Mouse (Mus musculus) adrenal gland, postnatal 36 days (tissue): Measurements from ENCODE around the gene Matn1. TPM values are rescaled to one million over a fixed set of nuclear protein-coding genes. Genes with fewer than 3 reads are reported as not detected.

Experiments used
- DNase-seq, 2 experiments: peaks; one replicate each; pipeline ENCODE4 v3.0.0; 2021; ENCODE audit warnings: mixed read lengths in 1 of 2
- long read RNA-seq, 2 experiments: library from polyadenylated mRNA; stranded (forward); transcript quantifications; one replicate each; pipeline ENCODE4 v2.0.0; 2021; ENCODE audit warnings: borderline sequencing depth in 2 of 2
- total RNA-seq, 2 experiments: library from RNA; stranded (reverse); gene quantifications; 2 replicates each; pipeline ENCODE4 v1.2.3; 2021

Gene Matn1
- not detected for total RNA-seq
- long read RNA-seq, experiment 1, result 0 reads
- long read RNA-seq, experiment 2, result 0 reads

DNA sequence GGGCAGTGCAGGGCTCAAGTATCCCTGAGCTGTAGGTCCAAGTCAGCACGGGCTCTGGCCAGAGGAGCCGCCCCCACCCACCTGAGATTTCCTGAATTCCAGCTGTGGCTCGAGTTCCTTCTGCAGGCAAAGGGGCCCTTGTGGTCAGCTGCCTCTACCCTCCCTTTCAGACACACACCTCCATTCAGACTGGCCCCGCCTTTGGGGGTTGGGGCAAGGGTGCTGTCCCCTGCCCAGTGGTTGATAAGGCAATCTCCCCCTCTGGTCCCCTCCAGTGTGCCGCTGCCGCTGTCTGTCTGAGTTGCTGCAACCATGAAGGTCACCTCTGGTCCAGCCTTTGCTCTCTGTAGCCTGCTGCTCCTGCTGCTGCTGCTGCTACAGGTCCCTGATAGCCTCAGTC, at the start of gene Matn1:
Gene Matn1 (plus strand): TSS at position 274 of the 400 bp plus-strand sequence.
- DNase-seq, result no peak

DNA sequence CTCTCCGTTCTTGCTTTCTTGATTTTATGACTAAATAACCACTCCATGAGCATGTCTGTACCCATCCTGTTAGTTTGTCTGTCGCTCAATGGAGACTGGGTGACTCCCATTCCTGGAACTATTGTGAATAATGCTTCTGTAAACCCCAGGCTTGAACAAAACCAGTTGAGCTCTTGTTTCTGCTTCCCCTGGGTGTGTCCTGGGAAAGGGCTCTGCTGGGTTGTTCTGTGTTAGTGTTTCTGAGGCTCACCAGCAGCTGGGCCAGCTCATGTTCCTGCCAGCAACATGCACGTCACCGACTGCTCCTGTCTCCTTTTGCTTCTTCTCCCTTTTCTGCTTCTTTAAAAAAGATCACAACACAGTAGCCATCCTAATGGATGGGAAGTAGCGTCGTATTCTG, 48.5 kb upstream of the Matn1 start:
- DNase-seq, result no peak

DNA sequence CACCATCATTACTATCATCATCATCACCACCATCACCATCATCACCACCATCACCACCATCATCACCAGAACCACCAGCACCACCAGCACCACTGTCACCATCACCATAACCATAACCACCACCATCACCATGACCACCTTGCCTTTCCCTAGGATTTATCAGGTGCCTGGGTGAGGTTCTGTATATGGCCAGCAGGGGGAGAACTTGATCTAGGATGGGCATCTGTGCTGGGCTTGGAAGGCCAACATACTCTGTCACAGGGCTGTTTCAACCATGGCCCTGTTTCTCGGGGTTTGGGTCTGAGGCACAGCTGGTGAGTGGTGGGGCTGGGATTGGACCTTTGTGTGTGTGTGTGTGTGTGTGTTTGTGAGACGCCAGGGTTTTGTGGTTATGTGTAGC, 47.8 kb upstream of the Matn1 start:
- DNase-seq, result peak in 1 of 2 experiments; percentile 48

DNA sequence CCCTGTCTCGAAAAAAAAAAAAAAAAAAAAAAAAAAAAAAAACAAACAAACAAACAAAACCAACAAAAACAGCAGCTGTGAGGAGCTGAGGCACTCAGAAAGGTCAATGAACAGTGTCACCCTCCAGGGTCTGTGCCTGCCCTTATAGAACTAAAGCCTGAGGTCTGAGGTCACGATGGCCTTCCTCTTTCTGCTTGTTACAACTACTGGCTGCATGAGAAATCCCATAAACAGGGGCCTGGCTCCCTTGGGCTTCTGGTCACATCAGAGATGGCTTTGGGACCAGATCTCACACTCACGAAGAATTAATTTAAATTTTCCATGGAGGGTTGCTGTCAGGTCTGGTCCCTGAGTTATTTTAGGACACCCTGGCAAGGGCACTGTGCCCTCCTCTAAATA, 44.8 kb upstream of the Matn1 start:
- no peak for DNase-seq

DNA sequence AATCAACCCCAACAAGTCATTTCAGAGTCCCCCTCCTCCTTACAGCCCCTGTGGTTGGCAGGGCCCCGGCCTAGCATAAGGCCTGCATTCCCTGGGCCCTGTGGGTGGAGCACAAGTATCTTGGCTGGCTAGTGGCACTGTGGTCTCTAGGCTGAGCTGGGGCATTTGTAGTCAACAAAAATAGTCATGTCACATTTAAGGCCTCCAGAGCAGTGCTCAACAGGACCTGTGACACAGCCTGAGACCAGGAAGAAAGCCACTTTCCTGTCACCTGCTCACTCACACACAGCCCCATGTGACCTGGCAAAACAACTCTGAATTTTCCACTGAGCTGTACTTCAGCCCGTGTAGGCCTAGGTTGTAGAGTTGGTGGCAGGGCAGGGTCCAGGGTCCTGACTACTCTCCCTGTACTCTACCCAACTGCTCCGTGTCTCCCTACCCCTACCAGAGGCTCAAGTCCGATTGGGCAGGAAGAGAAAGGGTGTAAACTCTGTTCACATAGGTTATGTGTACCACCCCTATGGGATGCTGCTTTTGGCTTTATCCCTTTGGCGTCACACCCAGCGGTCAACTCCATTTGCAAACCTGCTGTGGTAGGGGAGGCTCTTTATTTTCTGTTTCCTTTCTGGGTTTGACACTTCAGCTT, 44.3 kb upstream of the Matn1 start:
- DNase-seq, result no peak

DNA sequence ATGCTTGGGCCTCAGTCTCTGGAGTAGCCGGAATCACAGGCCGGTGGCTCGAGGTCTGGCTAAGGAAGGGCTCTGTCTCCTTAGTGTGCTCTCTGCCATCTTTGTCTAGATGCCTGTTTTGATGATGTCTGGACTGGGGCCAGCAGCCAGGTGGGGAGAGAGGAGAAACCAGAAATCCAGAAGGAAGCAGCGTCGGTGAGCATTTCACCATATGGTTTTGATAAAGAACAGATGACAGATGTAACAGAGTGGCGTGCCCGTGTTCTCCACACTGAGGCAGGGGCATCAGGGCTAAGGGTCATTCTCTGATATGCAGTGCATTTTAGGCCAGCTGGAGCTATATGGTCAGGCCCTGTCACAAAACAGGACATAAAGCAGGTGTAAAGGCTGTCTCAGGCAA, 43.4 kb upstream of the Matn1 start:
- no peak for DNase-seq

DNA sequence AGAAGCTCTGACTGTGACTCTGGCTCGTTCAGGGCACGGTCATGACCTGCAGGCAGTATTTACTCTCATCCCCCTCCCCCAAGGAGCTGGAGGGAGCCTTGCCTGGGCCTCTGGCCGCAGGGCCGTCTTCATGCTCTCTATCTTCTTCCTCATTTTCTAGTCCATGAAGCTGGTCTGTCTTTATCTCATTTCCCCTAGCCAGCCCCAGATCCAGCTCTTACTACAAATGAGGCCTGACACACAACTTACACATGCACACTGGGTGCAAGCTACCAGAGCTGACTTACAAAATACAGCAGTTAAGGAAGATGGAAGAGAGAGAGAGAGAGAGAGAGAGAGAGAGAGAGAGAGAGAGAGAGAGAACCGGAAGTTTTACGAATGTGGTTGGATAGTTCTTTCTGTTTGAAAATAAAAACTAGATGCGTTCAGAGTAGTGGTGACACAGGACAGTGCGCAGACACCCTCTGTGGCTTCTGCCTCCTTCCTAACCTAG, 41.9 kb upstream of the Matn1 start:
- DNase-seq, result no peak

DNA sequence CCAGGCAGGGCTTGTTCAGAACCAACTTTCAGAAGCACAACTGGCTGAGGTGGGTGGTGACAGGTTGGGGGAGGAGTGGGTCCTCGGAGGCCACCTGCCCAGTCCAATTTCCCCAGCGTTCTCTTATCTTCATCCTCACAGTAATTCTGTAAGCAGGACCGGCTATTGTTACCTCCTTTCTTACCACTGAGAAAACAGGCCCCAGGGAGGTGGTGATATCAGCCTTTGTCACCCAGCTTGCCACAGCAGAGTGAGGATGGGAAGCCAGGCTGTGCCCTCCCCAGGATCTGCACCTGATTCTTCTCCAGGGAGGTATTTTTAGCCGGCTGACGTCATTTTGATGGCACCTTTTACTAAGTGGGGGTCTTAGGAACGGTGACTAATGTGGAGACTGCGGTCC, 39.2 kb upstream of the Matn1 start:
- no peak for DNase-seq

DNA sequence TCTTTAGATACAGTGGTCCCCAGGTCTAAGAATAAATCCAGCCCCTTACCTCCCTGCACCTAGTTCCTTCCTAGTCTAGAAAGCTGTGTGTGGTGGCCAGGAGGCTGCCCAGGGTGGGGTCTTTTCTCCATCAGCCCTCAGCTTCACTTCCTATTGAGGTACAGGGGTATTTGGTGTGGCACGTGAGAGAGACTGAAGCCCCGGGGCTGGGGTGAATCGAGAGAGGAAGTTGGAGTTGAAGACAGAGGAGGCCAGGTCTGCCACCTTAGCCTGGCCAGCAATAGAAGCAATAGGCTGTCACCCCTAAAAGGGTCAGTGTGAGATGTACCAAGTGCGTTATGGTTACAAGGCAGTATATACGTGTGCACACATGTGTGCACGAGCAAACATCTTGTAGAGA, 38.3 kb upstream of the Matn1 start:
- no peak for DNase-seq

DNA sequence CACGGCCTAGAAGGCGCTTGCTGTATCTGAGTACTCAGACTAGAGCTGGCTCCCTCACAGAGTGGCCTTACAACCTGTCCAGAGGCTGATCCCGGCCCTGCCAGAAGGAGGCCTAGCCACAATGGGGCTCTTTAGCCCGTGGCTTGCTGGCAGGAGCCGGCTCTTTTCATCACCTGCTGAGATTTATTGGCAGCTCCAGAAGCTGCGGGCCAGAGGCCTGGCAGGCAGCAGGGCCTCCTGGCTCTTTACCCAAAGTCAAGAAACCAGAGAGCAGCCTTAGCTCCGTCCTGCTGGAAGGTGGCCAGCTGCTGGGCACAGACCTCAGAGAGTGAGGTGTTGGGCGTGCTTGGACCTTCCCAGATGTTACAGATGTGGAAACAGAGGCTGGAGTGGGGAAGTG, 37.9 kb upstream of the Matn1 start:
- DNase-seq, result peak; percentile 53 to 72

DNA sequence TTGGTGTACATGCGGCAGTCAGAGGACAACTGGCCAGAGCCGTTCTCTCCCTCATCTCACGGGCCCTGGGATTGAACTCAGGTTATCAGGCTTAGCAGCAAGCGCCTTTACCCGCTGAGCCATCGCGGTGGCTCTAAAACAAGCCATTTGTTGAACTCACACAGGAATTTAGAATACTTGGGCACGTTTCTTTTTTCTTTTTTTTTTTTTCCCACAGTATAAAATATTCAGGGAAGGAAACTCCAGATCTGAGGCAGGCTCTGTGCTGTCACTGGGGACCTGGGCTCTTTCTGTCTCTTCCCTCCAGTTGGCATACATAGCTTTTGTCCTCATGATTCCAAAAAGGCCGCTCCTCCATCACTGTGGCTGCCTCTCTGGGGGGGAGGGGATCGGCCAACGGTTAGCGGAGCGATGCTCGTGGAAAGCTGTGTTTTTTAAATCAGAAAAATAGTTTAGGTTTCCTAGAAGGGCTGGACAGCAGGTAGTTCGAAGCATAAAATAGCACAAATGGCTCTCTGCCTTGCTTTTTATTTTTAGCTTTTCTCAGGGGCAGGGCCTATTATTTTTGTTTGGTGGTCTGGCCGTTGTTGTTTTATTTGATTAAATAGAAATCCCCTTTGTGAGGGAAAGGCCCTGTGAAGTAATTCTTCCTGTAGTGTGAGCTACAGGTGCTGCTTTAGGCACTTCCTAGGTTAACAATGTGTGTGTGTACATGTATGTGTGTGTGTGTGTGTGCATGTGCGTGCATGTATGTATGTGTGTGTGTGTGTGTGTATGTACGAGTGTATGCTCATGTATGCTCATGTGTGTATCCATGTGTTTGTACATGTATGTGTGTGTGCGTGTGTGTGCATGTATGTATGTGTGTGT, 36.8 kb upstream of the Matn1 start:
- DNase-seq, result no peak

DNA sequence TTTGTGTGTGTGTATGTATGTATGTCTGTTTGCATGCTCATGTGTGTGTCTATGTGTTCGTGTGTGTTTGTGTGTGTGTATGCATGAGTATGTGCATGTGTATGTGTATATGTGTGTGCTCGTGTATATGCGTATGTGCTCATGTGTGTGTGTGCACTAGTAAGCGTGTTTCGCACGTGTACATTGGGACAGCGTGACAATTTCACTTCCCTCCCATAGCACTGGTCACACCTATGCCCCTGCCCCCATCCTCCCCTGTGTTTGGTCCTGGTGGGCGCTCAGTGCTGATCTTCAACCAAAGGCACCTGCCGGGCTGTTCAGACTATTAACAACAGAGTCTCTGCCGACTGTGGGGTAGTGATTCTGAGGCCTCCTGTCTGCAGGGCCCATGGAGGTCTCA, 36.1 kb upstream of the Matn1 start:
- no peak for DNase-seq

DNA sequence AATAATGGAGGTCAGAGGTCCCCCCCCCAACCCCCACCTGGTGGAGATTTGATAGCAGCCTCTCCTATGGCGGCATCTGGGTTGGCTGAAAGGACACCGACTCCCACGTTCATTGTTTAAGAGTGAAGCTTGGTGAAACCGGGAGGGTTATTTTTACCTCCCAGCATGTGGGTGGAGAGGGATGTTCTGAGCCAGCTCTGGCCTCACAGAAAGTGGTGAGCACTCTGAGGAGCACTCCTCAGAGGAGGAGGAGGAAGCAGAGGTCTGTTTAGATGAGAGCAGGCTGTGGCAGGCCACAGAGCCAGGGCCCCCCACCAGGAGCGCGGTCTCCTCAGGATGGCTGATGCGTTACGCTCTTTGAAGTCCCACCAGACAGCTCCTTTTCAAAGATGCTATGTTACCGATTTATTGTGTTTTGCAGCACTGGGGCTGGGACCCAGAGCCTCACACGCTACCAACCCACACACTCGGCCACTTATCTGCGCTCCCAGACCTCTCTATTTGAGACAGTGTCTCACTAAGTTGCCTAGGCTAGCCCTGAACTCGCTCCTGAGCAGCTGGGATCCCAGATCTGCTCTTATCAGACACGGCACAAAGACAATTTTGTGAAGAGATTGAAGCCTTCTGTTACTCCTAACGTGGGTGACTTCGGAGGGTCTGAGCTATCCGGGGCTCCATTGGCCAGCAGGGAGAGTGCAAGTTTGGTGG, 34.9 kb upstream of the Matn1 start:
- no peak for DNase-seq

DNA sequence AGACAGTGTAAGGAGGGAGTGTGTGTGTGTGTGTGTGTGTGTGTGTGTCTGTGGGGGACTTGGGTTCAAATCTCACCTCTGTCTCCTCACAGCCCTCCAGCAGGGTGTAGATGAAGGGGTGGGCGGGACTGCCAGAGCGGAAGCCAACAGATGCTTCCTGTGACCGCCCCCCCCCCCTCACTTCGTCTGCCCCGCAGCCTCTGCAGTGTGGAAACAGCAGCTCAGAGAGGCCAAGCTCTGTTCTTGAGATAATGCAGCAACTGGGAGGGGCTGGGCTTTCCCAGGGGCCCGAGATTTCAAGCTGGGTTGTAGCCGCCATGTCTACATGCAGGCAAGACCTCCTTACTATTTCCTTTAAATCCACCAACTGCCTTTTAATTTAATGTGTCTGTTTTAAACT, 33.5 kb upstream of the Matn1 start:
- DNase-seq, result no peak

DNA sequence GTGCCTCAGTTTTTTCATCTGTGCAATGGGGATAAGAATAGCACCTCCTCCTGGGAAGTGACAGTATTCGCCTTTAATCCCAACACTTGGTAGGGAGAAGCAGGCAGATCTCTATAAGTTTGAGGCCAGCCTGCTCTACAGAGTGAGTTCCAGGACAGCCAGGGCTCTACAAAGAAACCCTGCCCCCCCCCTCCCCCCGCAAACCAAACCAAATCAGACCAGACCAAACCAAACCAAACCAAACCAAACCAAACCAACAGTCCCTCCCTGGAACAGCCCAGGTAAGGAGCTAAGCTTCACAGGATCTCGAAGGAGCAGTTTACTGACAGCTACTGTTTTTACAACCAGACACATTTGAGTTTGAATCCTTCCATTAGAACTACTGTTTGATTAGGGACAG, 31.6 kb upstream of the Matn1 start:
- no peak for DNase-seq

DNA sequence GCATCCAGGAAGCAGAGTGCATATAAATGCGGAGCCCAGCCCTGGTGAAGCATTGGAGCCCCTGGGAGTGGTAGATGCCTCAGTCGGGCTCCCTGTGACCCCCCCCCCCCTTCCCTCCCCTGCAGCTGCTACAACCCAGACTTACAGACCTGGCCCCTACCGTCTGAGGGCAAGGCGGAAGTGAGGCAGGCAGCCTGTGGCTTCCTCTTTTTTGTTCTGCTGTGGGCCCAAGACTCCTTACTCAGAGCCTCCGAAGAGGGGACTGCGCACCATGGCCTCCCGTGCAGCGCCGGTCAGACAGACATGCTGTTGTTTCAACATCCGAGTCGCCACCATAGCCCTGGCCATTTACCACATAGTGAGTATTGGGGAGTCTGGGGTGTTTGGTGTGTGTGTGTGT, 31.1 kb upstream of the Matn1 start, which contains the start of gene Laptm5:
Gene Laptm5 (plus strand): TSS at position 49 of the 400 bp plus-strand sequence.
- DNase-seq, result peak in 1 of 2 experiments; percentile 41

DNA sequence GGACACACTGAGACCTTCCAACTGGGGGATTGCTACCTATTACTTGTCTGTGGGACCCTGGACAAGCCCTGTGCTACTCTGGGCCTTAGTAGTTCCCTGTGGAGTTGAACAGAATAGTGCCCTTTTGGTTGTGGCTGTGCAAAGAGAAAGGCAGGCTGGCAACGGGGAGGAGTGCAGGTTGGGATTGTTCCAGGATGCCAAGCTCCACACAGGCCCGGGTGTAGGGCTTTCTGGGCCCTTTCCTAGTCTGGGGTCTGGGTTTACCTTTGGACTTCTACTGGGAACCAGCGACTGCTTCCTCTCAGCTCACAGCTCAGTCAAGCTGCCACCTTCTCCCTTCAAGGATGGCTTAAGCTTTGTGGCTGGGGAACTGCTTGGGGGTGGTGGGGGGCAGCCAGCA, 30.7 kb upstream of the Matn1 start:
- DNase-seq, result no peak

DNA sequence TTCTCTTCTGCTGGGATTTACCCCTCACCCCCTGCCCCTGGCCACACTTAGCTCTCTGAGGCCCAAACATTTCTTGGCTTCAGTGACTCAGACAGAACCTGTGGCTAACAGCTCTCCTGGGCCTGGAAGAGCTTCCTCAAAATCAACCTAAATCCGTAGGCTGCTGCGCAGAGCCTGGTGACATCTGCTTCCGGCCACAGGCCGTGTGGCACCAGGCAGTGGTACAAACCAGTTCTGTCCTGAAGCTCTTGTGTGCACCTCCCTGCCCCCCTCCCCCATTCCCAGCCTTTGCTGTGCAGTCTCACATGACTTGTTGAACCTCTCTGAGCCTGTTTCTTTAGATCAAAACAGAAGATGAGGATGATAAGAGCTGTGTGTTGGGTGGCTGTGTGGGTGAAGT, 30.2 kb upstream of the Matn1 start:
- DNase-seq, result peak in 1 of 2 experiments; percentile 18

DNA sequence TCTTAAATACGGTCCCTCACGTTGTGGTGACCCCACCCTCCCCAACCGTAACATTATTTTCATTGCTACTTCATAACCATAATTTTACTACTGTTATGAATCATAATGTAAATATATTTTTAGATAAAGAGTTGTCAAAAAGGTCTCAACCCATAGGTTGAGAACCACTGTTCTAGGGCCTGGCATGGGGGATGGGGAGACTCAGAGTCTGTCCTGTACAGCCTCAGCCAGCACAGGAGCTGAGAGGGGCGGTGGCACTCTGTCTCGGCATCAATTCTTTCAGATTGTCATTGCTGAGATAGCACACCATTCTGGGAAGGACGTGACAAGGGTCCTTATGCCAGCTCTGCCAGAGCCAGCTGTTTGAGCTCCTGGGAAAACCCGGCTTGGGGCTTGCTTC, 29.7 kb upstream of the Matn1 start:
- DNase-seq, result no peak

DNA sequence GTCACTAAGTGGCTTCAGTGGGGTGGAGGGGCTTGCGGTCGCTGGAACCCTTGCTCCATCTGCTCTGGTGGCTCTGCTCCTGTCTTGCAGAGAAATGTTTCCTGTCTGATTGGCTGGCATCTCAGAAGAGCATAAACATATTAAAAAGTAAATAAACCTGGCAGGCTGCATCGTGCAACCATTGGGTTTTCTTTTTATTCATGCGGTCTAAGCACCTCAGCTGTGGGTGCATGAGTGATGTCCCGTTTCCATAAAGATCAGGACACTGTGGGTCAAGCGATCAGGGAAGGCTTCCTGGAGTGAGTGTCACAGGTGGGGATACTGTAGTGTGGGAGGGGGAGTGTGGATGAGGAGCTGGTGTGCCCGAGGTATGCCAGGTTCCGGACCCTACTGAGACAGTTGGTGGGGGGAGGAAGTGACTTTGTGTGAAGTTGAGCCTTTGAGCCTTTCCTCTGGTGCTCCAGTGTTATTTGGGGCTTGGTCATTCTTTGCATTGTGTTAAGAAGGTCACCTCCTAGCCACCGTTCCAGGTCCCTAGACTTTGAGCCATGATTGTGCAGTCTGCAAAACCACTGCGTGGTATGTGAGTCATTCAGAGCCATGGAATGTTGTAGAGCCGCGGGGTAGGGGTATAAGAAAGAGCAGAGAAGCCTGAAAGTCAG, 29.0 kb upstream of the Matn1 start:
- DNase-seq, result no peak

DNA sequence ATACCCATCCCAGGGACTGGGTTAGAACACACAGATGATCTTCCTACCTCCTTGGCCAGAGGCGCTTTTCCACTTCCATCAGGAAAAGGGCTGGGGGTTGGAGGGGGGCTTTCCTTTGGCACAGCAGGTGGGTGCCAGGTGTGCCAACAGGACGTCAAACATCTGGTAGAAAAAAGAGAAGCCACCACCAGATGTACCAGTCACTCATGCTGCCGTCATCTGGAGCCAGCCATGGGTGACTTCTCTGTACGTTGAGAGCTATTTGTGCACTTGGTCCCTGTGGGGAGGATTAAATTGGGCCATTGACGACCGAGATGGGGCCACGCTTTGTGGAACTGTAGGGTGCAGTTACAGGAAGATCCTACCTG, 28.5 kb upstream of the Matn1 start:
- DNase-seq, result no peak

DNA sequence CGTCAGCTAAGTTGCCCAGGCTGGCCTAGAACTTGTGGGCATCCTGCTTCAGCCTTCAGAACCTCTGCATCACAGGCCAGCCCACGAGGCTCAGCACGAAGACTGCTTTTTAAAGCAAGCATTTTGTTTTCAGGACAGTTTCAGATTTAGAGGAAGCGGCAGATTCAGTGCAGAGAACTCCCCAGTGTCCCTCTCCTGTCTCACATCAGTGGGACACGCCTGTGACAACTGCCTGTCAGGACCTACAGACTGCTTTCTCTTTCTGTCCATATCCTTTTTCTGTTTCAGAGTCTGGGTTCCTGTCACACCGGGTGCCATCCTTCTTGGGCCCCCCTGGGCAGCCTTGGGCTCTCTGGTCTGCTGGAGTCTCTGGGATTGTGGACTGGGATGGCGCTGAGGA, 27.5 kb upstream of the Matn1 start:
- DNase-seq, result no peak
